Mouse (Mus musculus) right cerebral cortex, adult 18-20 months (tissue): ENCODE results near the gene Tom1l2.

Experiments
- DNase-seq: peaks from one replicate; pipeline ENCODE4 v3.0.0; 2022; ENCODE audit warnings: mixed read lengths

The Tom1l2 gene

GRCm38 (mm10) chr11:60345868-60346267 lies 6.8 kb downstream of the Tom1l2 start:
- no peak for DNase-seq

DNA sequence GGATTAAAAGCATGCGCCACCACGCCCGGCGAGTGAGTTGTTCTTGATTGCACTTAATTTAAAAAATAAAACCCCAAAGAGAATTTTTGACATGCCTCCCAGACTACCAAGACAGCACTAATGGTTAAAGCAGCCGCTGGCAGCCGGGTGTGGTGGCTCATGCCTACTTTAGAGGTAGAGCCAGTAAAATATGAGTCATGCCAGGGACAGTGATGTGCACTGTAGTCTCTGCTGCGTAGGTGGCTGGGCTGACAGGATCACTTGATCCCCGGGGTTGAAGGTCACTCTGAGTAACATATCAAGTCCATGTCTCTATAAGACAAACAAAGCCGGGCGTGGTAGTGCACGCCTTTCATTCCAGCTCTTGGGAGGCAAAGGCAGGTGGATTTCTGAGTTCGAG lies 13.3 kb downstream of the Tom1l2 start:
- DNase-seq: no peak

DNA sequence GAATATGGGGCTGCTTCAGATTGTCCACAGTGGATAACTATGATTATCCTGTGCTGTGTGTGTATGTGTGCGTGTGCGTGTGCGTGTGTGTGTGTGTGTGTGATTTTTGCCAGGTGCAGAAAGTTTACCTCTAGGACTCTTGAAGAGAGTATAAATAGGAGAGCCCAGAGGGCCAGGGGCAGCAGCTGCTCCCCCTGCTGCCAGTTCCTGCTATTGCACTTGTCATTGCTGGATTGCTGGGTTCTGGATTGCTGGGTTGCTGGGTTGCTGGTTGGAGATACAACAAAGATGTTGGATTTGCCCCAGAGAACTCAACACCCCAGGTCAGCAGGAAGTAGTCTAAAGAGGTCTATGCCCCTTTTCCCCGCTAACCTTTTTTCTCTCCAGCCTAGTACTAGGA lies 14.4 kb downstream of the Tom1l2 start:
- DNase-seq: peak; percentile 38

GRCm38 (mm10) chr11:60335771-60336170 lies 16.9 kb downstream of the Tom1l2 start:
- DNase-seq: peak; percentile 61

GRCm38 (mm10) chr11:60334124-60334523 lies 18.6 kb downstream of the Tom1l2 start:
- DNase-seq: peak; percentile 26

GRCm38 (mm10) chr11:60333461-60333860 lies 19.2 kb downstream of the Tom1l2 start:
- DNase-seq: peak; percentile 45

DNA sequence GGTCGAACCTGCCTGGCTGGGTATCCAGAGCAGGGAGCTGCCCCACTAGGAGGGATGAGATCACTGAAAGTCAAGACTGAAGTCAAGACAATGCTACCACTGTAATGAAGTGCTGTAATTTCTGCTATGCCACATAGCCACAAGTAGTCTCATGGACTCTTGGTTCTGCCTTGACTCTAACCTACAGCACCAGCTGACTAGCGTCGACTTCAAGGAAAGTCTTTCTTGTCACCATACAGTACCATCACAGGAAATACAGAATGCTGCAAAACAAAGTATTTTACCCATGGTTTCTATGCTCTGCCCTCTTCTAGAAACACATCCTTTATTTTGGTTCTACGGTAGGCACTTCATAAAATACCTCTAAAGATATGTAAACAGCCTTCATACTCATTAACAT lies 22.2 kb downstream of the Tom1l2 start:
- DNase-seq: no peak

- no peak for DNase-seq
These were observed 29.0 kb downstream of the Tom1l2 start for GRCm38 (mm10) chr11:60323731-60324130.

- DNase-seq: no peak
These were observed 31.3 kb downstream of the Tom1l2 start for GRCm38 (mm10) chr11:60321438-60321837.

DNA sequence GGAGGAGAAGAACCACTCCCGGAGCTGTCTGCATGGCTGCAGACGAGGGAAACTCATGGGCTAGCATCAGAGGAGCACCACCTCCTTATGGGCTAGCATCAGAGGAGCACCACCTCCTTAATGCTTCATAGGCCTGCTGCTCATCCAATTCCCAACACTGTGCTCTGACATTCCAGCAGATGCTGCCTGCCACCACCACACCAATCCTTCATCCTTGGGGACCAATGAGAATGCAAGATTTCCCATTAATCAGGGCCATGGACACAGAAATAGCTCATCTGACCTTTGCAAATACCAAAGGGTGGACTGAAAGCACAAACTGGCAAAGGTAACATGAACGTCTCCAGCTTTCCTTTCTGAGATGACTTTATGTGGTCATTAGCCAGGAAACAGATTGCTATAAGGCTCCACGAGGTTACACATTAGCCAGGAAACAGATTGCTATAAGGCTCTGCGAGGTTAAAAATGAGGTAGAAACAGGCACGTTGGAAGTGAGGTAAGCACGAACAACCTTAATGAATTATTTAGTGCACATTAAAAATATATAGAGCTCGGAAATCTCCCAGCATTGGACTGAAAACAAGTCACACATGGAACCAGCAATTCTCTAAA lies 32.2 kb downstream of the Tom1l2 start:
- DNase-seq: no peak

- DNase-seq: no peak
These were observed 33.2 kb downstream of the Tom1l2 start for GRCm38 (mm10) chr11:60319257-60320066.

DNA sequence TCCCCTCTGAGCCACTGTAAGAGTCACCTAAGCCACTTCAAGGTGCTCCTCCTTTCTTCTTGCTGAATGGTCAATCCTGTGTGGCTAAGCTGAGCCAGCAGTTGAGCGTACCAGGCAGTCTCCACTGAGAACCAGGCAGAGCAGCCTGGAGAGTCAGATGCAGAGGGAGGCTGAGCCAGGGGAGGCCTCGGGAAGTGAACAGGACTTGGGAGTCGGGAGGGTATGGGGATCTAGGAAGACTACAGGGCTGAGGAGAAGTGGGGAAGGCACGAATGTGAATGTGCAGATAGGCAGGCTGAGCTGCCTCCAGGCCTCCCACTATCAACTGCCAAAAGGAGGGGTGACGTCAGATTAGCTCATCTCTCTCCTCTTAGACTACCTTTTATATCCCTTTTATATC lies 34.0 kb downstream of the Tom1l2 start:
- peak; percentile 56 for DNase-seq

GRCm38 (mm10) chr11:60317376-60318102 lies 35.2 kb downstream of the Tom1l2 start:
- DNase-seq: no peak

DNA sequence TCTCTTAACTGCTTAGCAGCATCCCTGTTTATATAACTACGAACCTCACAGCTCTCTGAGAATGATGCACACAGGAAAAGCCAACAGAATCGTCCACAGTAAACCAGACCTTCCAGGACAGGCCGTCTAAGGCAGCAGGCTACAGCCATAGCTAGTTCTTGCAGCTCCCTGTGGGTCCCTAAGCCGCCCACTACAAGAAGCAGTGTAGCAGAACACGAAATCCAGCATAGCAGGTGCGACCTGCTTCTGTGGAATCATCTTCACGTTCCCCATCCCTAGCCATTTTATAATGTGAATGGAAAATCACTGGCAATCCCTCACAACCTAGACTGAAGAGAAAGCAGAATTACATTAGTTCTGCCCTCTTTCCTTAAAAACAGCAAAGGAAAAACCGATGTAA lies 35.8 kb downstream of the Tom1l2 start:
- peak; percentile 61 for DNase-seq

DNA sequence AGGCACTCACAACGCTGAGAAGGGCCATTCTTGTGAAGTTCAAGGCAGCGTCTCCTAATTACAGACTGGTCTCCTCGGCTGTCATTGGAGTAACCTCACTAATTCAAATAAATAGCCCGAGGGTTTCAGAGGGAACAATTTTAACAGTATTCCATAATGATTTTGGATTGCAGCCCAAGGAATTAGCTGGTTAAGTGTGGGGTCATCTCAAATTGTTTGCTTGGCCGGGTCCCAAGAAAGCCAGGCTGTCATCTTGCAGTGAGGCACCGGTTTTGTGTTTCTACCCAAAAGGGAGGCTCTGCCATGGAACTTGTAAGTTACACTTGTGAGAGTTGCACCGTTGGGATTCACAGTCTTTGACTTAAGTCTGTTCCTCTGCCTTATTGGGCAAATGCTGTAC lies 36.5 kb downstream of the Tom1l2 start:
- no peak for DNase-seq

DNA sequence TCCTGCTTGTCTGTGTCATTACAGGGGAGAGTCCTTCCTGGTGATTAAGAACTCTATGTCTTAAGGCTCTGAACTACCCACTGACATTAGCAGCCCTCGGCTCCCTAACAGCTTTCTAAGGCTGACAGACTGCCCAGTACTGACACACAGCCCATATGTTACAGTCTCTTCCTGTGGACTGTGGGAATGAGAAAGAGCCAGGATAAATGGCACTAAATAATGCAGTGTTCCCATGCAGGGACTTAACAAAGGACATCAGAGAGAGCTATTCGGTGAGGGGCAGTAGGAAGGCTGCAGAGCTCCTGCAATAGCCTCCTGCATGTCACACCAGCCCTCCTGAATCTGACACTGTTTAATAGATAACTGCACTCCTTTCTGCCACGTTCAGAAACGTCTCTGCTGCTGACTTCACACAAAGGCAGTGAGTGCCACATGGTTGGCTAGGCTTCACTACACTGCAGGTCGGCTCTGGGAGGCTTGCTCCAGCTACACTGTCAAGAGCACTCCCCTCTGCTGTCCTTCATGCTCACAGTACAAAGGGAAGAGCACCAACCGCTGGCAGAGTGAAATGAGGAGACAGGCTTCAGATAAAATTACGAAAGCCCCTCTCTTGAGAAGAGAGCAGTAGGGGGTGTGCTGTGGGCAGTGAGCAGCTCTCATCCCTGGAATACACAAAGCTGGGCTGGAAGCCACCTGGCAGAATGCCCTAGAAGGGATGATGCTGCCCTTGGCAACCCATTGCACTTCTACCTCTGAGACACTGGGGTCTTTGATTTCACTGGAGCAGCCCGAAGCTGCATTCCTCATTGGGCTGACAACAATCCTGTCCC lies 41.5 kb downstream of the Tom1l2 start:
- DNase-seq: peak; percentile 84

DNA sequence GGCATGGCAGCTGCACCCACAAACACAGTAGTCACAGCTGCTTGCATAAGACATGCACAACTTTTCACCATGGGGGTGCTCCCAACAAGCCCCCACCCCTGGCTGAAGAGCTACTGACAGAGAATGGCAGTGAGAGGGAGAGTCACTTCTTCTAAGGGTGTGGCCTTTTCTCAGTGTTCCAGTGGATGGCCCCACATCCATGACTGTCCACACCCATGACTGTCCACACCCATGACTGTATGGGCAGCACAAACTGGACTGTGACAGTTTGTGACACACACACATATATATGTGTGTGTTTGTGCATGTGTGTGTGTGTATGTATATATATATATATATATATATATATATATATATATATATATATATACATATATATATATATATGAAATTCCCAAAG lies 42.8 kb downstream of the Tom1l2 start:
- DNase-seq: no peak

DNA sequence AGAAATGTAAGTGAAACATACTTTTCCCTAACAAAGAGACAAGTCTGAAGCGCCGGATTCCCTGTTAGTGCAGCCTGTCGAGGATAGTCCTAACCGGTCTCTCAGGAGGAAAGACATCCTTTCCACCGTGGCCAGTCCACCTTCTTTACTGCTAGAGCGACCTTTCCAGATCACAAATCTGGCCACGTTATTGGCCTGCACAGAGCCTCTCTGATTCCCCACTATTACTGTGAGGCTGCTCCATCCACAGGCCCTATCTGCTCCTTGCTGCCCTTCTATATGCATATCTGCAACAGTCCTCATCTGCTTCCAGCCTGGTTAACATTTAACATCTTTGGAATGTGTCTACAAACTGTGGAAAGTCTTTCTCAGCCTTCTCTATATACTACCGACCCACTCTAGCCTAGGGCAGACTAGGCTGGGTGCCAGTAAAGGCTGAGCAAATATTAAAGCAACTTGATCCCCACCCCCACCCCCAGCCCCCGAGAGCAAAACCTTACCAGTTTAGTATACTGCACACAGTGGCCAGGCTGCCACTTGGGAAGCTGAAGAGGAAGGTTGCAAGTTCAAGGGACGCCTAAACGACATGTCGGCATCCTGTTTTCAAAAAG lies 44.1 kb downstream of the Tom1l2 start:
- DNase-seq: no peak

- DNase-seq: no peak
These were observed 44.6 kb downstream of the Tom1l2 start for GRCm38 (mm10) chr11:60308061-60308460.

DNA sequence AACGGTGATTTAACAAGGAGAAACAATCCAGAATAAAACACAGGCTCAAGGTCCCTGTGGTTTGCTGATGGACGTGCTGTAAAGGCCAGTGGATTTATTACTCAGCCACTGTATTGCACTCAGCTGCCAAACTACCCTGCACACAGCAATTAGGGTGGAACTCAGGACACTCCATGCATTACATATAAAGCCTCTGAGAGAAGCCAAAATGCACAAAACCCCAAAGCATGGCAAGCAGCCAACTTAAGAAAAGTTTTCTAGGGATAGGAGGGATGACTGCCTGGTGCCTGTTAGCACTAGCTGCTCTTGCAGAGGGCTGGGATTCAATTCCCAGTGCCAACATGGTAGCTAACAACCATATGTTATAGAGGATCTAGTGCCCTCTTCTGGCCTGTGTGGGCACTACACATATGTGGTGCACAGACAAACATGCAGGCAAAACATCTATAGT lies 45.3 kb downstream of the Tom1l2 start:
- DNase-seq: no peak

DNA sequence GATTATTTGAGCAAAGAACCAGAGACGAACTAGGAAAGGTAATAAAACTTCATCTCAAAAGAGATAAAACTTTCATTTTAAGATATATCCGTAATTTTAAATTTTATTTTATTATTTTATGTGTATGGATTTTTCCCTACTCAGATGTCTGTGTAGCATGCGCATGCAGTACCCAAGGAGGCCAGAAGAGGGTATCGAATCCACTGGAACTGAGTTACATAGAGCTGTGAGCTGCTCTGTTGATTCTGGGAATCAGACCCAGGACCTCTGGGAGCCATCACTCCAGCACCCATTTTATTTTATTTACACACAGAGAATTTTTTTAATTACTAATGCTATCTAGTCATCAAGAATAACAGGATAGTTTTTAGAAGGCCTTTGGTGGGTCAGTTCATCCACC lies 45.9 kb downstream of the Tom1l2 start:
- no peak for DNase-seq

- DNase-seq: no peak
These were observed 47.1 kb downstream of the Tom1l2 start for GRCm38 (mm10) chr11:60305611-60306010.
